Mouse (Mus musculus) ES-E14 (cell line): ENCODE data around the gene Rela. TPM values are rescaled to one million over a fixed set of nuclear protein-coding genes. Genes with fewer than 3 reads are reported as not detected.
A peak's percentile ranks its signal among the peaks of the same experiment; 100 is the strongest.

Experiments used
- DNase-seq: peaks from one replicate; pipeline ENCODE4 v3.0.0-alpha.2; 2013; ENCODE audit warnings: low read depth, low spot score
- H3K27ac ChIP-seq: 2 replicates; pipeline ENCODE4 v1.5.1; 2012; ENCODE audit warnings: low read depth, mild to moderate bottlenecking, low read length, moderate library complexity, mixed read lengths; ENCODE audit not compliant: poor library complexity, insufficient read depth, severe bottlenecking
- H3K36me3 ChIP-seq: 2 replicates; pipeline ENCODE4 v1.6.1; 2012; ENCODE audit warnings: mild to moderate bottlenecking, low read length, moderate library complexity, mixed read lengths; ENCODE audit not compliant: control insufficient read depth, poor library complexity, insufficient read depth, severe bottlenecking
- H3K4me1 ChIP-seq, 2 experiments: fragments of 150-350 bp in 1 of 2; sonication (generic) in 1 of 2; 2 replicates each; pipeline ENCODE4 v1.6.1; 2012; ENCODE audit warnings: low read length in 2 of 2, mild to moderate bottlenecking in 1 of 2, mixed read lengths in 1 of 2; ENCODE audit not compliant: control insufficient read depth in 2 of 2, insufficient read depth in 2 of 2, poor library complexity in 1 of 2
- H3K4me3 ChIP-seq, 2 experiments: fragments of 150-350 bp in 1 of 2; sonication (generic) in 1 of 2; 2 replicates each; pipeline ENCODE4 v1.5.1; 2012; ENCODE audit warnings: low read length in 2 of 2, low read depth in 1 of 2, mild to moderate bottlenecking in 1 of 2, mixed read lengths in 1 of 2; ENCODE audit not compliant: insufficient read depth in 1 of 2, poor library complexity in 1 of 2, severe bottlenecking in 1 of 2
- H3K9ac ChIP-seq: 2 replicates; pipeline ENCODE4 v1.6.1; 2012; ENCODE audit warnings: low read depth, mild to moderate bottlenecking, low read length, mixed read lengths; ENCODE audit not compliant: poor library complexity, insufficient read depth, severe bottlenecking
- H3K9me3 ChIP-seq: fragments of 150-350 bp; sonication (generic); 2 replicates; pipeline ENCODE4 v1.6.1; 2012; ENCODE audit warnings: low read depth, mild to moderate bottlenecking, low read length; ENCODE audit not compliant: control insufficient read depth, insufficient read depth
- CHD2 ChIP-seq: IDR thresholded peaks from 2 replicates; pipeline ENCODE4 v1.6.1; 2014; ENCODE audit warnings: mild to moderate bottlenecking, low read depth, low read length, inconsistent platforms
- HCFC1 ChIP-seq: IDR thresholded peaks from 2 replicates; pipeline ENCODE4 v1.6.1; 2012; ENCODE audit warnings: low read length, inconsistent platforms, borderline replicate concordance; ENCODE audit not compliant: insufficient read depth
- MAFK ChIP-seq: IDR thresholded peaks from 2 replicates; pipeline ENCODE4 v1.6.1; 2014; ENCODE audit warnings: mild to moderate bottlenecking, low read depth, low read length, inconsistent platforms; ENCODE audit not compliant: insufficient read depth
- ZC3H11A ChIP-seq: IDR thresholded peaks from 2 replicates; pipeline ENCODE4 v1.6.1; 2012; ENCODE audit warnings: low read depth, mild to moderate bottlenecking, inconsistent platforms, low read length, borderline replicate concordance
- ZNF384 ChIP-seq: IDR thresholded peaks from 2 replicates; pipeline ENCODE4 v1.6.1; 2012; ENCODE audit warnings: low read depth, low read length, inconsistent platforms
- in situ Hi-C, 2 experiments: fragments of 600-800 bp; cut with MboI; formaldehyde crosslinking; loops; one replicate each; pipeline ENCODE4 v1.15.1; 2025; ENCODE audit warnings: low sequenced_read_pairs in 2 of 2, inconsistent platforms in 1 of 2; ENCODE audit not compliant: unreplicated experiment in 2 of 2
- total RNA-seq: library from RNA; depleted of rRNA; stranded (reverse); fragments of 300-350 nt; gene quantifications from 2 replicates; pipeline ENCODE4 v1.2.3, GENCODE M21; 2012

The Rela gene
- total RNA-seq, 1 experiment: 12.1 TPM

DNA sequence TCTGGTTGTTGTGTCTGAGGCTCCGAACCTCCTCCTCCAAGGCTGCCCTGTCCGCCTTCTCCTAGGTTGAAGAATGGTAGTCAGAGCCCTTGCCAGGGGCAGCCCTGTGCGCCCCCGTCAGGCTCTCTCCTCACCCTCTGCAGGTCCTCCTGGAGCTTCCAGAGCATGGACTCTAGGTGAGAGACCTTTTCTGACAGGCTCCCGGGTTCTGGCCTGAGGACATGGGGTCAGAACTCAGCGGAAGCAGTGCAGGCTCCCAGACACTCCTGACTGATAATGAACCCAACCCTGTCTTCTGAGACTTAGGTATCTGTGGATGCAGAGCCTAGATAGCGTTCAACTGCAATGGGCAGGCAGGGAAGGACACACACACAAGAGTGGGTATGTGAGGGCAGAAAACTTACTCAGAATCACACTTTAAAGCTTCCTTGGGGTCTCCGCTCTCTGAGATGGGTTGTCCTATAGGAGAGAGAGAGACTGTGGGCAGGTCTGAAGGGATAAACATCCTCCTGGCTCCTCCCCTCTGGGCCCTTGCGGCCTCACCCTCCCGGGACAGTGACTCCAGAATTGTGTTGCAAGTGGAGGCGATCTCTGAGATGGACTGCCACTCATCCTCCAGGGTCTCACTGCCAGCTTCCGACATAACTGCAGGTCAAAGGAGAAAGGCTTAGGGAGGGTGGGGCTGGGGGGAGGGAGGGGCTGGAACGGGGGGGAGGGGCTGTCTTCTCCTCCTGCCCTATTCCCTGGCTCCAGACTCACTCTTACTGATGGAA, 14.4 kb downstream of the Rela start:
- TF ChIP-seq ZC3H11A (no peak), MAFK (no peak), CHD2 (no peak), HCFC1 (no peak), ZNF384 (no peak)
- peaks cover 12% of the 10 kb centered on the region; the same call in 1 of the 2 replicates for H3K36me3 ChIP-seq
- no peak overlapping the region for H3K27ac ChIP-seq
- peaks cover 2 to 23% of the 10 kb centered on the region in 2 experiments; a peak in 2 of 4 replicates for H3K4me1 ChIP-seq
- DNase-seq: no peak
- no peaks in the 10 kb centered on the region for H3K9me3 ChIP-seq
- H3K9ac ChIP-seq: no peak overlapping the region
- H3K4me3 ChIP-seq: no peak overlapping the region
- in situ Hi-C loops: no loop called here

DNA sequence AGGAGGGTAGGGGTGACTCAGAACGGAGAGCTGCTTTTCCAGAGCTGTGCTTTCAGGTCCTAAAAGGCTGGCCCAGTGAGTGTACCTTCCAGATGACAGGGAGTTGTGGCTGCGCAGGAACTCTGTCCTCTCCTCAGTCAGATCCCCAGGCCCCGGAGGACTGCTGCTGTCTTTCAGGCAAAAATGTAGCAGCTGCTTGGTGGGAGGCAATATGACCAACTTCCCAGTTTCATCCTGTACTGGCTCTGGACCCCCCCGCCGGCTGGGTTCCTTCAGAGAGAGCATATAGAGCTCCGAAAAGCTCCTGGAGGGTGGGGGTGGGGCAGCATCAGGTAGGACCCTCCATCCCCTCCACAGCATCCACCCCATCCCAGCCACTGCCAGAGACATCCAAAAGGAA, 15.3 kb downstream of the Rela start:
- no peak overlapping the region for H3K9ac ChIP-seq
- no peak for TF ChIP-seq HCFC1
- TF ChIP-seq ZC3H11A: no peak
- TF ChIP-seq CHD2: no peak
- TF ChIP-seq ZNF384: no peak
- no peak for TF ChIP-seq MAFK
- H3K27ac ChIP-seq: no peak overlapping the region
- no peak for DNase-seq
- H3K4me1 ChIP-seq: peaks cover 2 to 22% of the 10 kb centered on the region in 2 experiments; a peak in 2 of 4 replicates
- H3K36me3 ChIP-seq: peaks cover 8% of the 10 kb centered on the region; the same call in 1 of the 2 replicates
- in situ Hi-C loops: no loop called here
- H3K9me3 ChIP-seq: no peaks in the 10 kb centered on the region
- no peak overlapping the region for H3K4me3 ChIP-seq

DNA sequence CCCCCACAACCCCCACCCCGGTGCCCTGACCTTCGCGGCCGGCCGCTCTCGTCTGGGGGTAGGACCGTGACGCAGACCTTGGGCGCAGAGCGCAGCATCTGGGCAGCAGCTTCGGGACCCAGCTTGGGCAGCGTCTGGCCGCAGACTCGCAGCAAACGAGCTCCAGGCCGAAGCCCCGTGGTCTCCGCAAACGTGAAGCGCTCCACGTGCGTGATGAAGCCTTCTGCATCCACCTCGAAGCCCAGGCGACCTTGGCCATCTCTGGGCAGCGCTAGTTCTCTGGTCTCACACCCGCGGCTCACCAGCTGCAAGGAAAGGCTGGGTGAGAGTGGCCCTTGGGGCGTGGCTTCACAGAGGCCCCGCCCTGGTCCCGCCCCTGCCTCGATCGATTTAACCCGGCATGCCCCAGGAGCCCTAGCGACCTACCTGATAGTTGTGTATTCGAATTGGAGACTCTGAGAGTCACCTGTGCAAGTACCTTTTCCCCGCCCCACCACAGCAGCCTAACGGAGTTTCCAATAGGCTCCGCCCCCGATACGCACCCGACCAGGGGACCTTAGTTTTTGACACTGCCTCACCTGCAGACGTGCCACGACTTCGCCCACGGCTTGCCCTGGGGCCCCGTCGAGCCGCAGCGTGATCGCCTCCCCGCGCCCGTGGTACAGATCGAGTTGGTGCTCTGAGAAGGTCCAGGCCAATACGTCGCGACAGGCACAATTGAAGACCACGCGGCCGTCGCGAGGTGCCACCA, 16.9 kb downstream of the Rela start:
- Histone ChIP-seq H3K27ac (no peak overlapping the region), H3K9ac (peak overlapping the region; percentile 54), H3K36me3 (peaks cover 8% of the 10 kb centered on the region; the same call in 1 of the 2 replicates), H3K9me3 (no peaks in the 10 kb centered on the region), H3K4me3 (peak overlapping the region; percentile 62 to 75), H3K4me1 (peaks cover 2 to 16% of the 10 kb centered on the region in 2 experiments; a peak in 2 of 4 replicates)
- DNase-seq: peak; percentile 66
- in situ Hi-C loops: no loop called here
- TF ChIP-seq CHD2 (no peak), MAFK (no peak)

DNA sequence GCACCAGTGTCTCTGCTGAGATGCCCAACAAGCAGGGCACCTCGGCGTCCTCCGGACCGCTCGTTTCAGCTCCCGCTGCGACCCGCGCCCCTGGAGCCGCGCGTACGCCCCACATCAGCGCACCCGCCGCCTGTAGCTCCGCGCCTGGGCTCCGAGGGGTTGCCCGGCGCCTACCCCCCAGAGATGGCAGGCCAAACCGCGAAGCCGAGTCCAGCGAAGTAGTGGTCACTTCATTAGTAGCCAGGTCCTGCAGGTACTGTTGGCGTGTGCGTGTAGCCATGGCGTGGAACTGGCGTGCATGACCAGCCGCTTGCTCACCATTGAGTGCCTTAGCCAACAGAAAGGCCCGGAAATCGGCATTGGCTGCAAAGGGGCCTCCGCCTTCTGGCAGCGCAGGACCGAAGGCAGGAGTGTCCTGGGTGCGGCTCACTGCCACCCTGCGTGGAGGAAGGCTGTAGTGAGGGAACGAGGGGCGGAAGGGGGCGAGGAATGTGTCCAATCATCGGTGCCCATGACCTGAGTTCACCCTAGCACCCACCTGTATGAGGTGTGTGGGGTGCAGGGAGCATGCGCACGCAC, 17.5 kb downstream of the Rela start:
- peaks cover 0 to 13% of the 10 kb centered on the region in 2 experiments; a peak in 3 of 4 replicates for H3K4me1 ChIP-seq
- H3K9me3 ChIP-seq: no peaks in the 10 kb centered on the region
- peaks cover 8% of the 10 kb centered on the region; the same call in 1 of the 2 replicates for H3K36me3 ChIP-seq
- H3K4me3 ChIP-seq: peak overlapping the region; percentile 62 to 70
- TF ChIP-seq ZNF384 (no peak), HCFC1 (no peak), CHD2 (no peak), ZC3H11A (no peak), MAFK (no peak)
- DNase-seq: no peak
- no peak overlapping the region for H3K27ac ChIP-seq
- peak overlapping the region; percentile 22 for H3K9ac ChIP-seq
- in situ Hi-C loops: no loop called here
